Mouse (Mus musculus) mouse embryonic stem cell (cell line): ENCODE measurements around the gene Polr2l.
"Not testable (repeated sequence)": the region's sequence is repeated elsewhere in the genome, so short reads cannot be mapped to it uniquely, and the experiment has no call there.

Experiments
- in situ Hi-C, 2 experiments: fragments of 300-500 bp; cut with MboI; formaldehyde crosslinking; loops; 1 replicate in 1 of 2; 3 replicates in 1 of 2; pipeline ENCODE4 v1.14.3; 2019 to 2020; ENCODE audit warnings: low sequenced_read_pairs in 2 of 2, low pct_unique_long_range_greater_than_20kb in 1 of 2, mixed read lengths in 1 of 2; ENCODE audit not compliant: unreplicated experiment in 1 of 2

The Polr2l gene

DNA sequence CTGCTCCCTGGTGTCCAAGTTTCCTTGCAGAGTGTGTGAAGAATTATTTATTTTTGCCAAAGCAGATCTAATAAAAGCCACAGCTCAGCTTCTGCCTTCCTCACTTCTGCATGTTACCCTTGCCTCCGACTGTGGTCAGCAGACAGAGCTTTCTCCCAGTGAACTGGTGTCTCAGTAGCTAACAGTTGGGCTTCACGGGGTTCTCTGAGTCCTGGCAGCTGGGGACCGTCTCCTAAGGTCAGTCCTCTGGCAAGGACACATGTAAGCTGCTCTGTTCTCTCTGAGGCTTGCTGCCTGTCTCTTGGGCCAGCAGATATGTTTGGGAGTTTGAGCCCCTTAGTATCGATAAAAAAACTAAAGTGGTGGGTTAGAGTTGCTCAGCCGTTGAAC lies 14.9 kb downstream of the Polr2l start:
- in situ Hi-C loops = loop anchor here in 1 of 2 experiments (25.0 kb wide), 1 partner anchor 1523 kb away; the partner anchor contains the start of gene Utf1

DNA sequence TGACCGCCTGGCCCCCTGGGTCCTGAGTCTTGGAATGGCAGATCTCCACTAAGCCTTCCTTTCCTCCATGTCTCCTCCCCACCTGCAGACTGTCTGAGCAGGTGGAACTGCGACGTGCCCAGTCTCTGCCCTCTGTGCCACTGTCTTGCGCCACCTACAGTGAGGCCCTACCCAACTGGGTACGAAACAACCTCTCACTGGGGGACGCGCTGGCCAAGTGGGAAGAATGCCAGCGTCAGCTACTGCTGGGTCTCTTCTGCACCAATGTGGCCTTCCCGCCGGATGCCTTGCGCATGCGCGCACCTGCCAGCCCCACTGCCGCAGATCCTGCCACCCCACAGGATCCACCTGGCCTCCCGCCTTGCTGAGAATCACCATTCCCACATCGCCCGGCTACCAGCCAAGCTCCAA lies 15.6 kb downstream of the Polr2l start:
- in situ Hi-C loops = loop anchor here in 1 of 2 experiments (25.0 kb wide), 1 partner anchor 1522 kb away; the partner anchor contains the start of gene Utf1

DNA sequence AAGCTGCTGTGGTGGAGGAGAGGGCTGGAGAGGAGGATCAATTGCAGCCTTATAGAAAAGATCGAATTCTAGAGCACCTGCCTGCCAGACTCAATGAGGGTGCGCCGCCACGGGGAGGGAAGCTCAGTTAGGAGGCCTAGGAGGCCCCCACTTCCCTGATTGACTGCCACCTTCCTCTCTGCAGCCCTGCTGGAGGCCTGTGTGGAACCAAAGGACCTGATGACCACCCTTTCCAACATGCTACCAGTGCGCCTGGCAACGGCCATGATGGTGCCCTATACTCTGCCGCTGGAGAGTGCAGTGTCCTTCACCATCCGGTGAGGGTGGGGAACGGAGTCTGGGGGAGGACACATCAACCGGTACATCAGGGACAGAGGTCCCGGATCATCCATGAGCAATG lies 16.3 kb downstream of the Polr2l start:
- in situ Hi-C loops = loop anchor here in 1 of 2 experiments (25.0 kb wide), 1 partner anchor 1521 kb away; the partner anchor contains the start of gene Utf1

DNA sequence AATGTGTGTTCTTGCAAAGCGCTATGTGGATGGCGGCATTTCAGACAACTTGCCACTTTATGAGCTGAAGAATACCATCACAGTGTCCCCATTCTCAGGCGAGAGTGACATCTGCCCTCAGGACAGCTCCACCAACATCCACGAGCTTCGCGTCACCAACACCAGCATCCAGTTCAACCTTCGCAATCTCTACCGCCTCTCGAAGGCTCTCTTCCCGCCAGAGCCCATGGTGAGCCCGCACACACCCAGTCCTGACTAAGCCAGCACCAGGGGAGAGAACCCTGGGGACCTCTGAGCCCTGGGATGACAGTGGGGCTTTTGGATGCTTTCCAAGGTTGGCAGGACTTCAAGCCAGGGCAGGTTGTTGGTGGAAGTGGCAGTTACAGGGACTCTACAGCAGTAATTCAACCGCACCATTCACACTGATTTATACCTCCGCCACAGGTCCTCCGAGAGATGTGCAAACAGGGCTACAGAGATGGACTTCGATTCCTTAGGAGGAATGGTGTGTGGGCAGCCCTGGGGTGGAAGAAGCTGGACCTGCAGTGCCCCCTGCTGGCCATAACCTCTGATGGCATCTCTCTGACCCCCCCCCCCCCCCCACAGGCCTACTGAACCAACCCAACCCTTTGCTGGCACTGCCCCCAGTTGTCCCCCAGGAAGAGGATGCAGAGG lies 16.8 kb downstream of the Polr2l start:
- in situ Hi-C loops = loop anchor here in 1 of 2 experiments (25.0 kb wide), 1 partner anchor 1521 kb away; the partner anchor contains the start of gene Utf1

DNA sequence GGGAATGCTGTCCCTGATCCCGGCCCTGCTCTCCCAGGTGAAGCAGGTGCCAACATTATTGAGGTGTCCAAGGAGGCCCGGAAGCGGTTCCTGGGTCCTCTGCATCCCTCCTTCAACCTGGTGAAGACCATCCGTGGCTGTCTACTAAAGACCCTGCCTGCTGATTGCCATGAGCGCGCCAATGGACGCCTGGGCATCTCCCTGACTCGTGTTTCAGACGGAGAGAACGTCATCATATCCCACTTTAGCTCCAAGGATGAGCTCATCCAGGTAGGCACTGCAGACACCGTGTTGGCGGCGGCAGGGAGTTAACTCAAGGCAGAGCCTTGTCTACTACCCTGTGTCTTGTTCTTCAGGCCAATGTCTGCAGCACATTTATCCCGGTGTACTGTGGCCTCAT lies 17.7 kb downstream of the Polr2l start:
- in situ Hi-C loops = loop anchor here in 1 of 2 experiments (25.0 kb wide), 1 partner anchor 1520 kb away; the partner anchor contains the start of gene Utf1

DNA sequence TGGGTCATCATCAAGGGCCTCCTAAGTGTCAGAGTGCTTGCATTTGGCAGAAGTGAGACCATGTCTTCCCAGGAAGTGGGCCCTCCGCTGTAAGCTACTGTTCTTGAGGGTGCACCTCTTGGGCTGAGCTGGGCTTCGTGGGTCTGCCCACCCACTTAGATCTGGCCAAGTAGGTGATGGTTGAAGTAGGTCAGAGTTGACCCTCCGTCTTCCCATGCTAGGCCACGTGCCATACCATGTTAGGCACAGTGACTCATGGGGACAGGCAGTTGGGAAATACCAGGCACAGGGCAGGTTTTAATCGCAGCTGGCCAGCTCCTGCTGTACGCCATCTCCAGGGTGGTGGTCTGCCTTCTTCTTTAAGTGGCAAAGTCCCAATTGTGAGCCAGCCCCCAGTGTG lies 18.2 kb downstream of the Polr2l start:
- in situ Hi-C loops = loop anchor here in 1 of 2 experiments (25.0 kb wide), 1 partner anchor 1519 kb away; the partner anchor contains the start of gene Utf1

DNA sequence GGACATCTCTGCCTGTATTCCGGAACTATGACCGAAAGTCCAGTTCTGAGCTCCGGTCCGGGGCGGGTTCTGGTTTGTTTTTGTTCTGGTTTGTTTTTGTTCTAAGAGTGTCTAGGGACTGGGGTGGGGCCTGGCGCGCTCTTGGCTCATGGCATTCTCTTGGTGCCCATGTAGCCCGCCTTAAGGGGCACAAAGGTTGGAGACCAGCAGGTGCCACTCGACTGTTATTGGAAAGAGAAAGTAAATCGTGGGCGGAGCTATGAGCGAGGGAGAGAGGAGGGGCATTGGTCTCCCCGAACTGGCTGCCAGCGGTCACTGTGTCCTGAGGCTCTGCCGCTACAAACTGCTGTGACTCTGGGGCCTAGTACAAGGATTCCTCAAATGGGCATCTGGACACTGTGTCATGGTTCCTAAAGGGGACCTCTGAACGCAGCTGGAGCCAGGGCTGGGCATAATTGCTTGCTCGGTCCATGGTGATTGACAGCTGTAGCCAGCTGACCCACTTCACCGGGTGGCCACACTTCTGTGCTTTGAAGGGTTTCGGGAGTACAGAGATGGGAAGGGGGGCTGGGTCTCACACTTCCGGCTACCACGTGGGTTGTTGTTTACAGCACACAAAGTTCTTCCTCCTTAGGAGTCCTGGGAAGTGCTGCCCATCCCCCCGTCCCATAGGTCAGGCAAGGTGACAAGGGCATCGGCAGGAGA lies 19.2 kb downstream of the Polr2l start:
- in situ Hi-C loops = loop anchor here in 1 of 2 experiments (25.0 kb wide), 1 partner anchor 1518 kb away; the partner anchor contains the start of gene Utf1

DNA sequence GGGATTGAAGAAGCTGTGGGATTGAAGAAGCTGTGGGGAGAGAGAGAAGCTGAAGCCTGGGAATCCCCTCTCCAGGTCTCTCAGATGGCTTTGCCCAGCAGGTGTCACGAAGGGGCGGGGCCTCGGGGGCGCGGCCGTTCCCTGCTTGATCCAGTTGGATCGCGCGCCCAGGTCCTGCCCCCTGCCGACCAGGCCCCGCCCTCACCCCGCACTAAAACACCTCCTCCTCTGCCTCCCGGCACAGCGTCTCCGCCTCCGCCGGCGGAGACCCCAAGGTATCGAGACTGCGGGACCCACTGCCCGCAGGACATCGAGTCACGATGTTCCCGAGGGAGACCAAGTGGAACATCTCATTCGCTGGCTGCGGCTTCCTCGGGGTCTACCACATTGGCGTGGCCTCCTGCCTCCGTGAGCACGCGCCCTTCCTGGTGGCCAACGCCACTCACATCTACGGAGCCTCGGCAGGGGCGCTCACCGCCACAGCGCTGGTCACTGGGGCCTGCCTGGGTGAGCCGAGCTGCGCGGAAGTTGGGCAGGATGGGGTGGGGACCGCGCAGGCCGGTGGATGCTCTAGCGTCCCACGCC lies 19.9 kb downstream of the Polr2l start, which contains the start of gene Pnpla2:
TSS of gene Pnpla2 (plus strand) at position 232 of the 585 bp plus-strand sequence.
- in situ Hi-C loops = loop anchor here in 1 of 2 experiments (25.0 kb wide), 1 partner anchor 1518 kb away; the partner anchor contains the start of gene Utf1

DNA sequence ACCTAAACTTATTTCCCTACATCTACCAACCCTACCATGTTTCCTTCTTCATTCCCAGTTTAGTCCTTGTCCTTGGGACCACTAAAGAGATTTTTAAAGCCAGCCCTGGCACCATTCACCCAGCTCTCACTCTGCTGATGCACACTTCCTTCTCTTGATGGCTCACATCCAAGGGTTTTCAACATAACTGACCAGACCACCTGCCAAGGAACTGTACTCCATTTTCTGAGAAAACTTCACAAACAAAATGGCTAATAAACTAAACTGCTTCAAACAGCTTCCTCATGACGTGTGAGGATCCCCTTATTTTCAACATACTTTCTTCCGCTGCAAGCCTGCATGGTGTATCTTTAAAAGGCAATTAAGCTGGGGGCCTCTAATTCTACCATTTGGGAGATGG lies 21.3 kb downstream of the Polr2l start:
- in situ Hi-C loops = loop anchor here in 1 of 2 experiments (25.0 kb wide), 1 partner anchor 1516 kb away; the partner anchor contains the start of gene Utf1

DNA sequence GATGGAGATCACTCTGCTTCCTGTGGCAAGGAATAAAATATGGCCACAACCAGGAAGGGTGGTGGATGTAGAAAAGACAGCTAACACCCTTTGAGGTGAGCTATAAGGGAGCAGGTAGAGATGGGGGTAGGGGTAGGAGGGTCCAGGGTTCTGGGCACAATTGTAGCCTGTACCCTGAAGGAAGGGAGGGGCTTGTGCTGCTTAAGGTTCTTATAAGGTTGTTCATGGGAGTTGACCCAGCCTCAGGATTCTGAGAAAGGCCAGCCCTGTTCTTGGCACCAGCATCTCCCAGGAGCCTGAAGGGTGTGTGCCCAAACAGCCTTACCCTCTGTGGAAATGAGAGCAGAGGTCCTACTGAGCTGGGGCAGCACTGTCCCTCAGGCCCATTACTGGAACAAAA lies 23.0 kb downstream of the Polr2l start:
- in situ Hi-C loops = loop anchor here in 1 of 2 experiments (25.0 kb wide), 1 partner anchor 1515 kb away; the partner anchor contains the start of gene Utf1

DNA sequence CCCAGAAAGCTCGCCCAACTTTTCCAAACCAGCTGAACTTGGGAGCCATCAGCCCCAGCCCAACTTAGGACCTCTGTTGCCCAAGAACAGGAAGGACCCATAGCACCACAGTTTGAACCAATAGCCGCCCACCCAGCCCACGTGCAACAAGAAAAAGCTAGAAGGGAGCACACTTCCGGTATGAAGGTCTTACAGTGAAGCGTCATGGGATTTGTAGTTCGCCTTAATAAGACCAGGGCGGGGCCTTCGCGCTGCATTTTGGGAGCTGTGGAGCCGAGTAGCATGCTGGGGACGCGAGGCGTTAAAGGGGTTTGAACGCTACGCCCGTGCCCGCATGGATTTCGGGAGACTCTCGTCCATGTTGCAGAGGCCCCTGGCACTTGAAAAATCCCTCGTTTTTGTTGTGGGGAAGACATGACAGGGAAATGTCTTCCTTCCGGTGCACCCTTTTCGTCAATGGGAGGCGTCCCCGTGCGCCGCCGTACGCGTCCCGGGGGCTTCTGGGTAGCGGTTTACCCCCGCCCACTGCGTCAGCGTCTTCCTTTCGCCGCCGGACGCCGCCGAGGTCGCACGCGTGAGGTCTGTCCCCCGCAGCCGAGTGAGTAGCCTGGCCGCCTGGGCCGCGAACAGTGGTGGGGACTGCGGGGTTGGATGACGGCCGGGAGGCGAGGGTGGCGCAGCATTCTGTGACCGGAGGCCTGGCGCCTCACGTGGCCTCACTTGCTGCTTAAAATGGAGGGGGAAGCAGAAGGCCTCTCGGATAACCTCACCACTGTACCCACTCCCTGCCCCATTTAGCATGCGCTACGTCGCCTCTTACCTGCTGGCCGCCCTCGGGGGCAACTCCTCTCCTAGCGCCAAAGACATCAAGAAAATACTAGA lies 27.6 kb downstream of the Polr2l start, which contains the start of gene Rplp2:
TSS of gene Rplp2 (plus strand) at position 261 of the 882 bp plus-strand sequence.
- in situ Hi-C loops = no loop called here

DNA sequence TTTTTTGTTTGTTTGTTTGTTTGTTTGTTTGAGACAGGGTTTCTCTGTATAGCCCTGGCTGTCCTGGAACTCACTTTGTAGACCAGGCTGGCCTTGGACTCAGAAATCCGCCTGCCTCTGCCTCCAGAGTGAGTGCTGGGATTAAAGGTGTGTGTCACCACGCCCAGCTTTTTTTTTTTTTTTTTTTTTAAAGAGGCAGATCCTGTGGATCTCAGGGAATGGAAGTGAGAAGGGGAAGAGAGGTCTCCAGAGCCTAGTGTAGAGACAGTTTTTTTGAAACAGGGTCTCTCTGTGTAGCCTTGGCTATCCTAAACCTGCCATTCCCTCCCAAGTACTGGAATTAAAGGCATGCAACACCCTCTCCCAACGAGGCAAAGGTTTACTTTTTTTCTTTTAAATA lies 28.6 kb downstream of the Polr2l start:
- in situ Hi-C loops = not testable (repeated sequence)

DNA sequence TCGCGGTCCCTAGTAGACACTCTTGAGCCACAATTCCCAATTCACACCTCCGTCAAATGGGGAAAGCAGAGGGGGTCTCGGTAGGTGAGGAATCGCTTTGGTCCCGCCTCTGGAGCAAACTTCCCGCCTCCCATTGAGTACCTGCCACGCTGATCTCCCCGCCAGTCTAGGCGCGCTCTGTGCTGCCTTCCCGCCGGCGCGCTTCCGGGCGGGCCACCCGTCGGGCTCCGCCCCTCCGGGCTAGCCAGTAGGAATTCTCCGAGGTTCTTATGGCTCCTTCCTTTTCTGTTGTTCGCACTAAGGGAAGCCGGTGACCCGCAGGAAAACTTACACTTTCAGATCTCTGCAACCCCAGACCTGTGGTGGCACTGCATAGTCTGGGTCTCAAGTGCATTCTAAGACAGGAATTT lies 31.1 kb downstream of the Polr2l start, which contains the start of gene Pidd1:
TSS of gene Pidd1 (minus strand) at position 198 of the 410 bp plus-strand sequence.
- in situ Hi-C loops = no loop called here

DNA sequence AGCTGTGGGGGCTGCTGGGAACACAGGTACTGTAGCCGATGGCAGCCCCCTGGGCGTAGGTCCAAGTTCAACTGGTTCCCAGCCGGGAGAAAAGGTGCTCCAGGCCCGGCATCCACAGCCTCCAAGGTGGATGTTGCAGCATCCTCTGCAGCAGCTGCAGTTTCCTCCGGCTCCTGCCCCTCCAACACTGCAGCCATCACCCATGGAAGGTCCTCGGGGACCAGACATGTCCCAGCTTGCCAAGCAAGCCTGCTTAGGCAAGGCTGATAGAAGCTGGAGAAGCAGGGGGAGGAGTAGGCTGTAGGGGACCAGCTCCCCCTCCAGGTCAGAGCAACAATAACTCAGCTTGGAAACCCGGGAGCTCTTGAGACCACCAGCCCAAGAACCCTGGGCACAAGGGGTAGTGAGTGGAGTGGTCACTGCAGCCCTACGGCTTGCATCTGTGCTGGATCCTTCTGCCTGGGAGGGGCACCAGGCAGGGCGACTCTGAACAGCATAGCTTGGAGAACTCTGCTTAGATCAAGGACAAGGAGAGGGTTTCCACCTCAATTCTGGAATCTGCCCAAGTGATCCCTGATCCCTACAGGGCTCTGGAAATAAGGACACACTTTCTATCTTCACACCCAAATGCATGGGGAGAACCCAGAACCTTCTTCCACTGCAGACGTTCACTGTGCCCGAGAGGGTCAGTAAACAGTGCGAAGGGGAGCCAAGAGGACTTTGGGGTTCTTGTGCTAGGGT lies 31.7 kb downstream of the Polr2l start:
- in situ Hi-C loops = no loop called here

DNA sequence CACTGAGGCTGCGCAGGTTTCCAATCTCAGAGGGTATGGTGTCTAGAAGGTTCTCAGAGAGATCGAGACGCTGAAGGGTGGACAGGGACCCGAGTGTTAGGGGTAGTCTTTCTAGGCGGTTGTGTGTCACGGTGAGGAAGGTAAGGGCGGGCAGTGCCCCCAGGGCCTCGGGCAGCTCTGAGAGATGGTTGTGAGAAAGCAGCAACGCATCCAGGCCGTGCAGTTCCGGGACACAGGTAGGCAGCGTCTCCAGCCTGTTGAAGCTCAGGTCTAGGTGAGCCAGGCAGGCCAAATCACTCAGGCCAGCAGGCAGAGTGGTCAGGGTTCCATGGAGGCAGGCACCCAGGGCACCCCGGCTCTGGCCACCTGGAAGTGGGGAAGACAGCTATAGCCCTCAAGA lies 32.7 kb downstream of the Polr2l start:
- in situ Hi-C loops = no loop called here

DNA sequence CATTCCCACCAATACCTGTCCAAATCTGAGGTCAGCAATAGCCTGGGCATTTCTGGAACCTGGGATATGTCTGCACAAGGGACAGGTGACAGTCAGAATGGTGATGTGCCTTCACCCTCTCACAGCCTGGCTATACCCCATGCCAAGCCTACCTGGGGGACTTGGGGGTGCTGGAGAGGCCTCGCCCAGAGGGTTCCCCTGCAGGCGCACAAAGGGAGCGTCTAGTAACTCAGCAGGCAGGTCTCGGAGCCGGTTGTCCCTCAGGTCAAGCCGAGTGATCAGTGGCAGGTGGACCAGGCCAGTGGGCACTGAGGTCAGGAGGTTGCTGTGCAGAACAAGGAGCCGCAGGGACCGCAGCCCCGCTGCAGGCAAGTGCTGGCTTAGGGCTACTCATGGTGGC lies 33.5 kb downstream of the Polr2l start:
- in situ Hi-C loops = no loop called here

DNA sequence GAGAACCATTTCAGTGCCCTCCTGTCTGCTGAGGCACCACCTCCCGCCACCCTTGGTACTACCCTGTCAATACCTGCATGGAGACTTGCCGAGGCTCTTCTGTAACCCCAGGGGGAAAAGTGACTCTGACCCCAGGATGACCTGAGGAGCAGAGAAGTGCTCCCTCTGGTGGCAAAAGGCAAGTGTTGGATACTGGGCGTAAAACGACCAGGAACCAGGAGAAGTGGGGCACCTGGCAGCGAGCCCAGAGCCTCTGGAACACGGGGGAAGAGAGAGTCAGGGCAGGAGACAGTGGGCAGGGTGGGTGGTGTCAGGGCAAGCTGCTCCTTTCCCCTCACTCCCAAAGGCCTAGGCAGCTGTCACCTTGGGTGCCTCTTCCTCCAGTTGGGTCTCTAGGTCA lies 34.3 kb downstream of the Polr2l start:
- in situ Hi-C loops = no loop called here
